Mouse (Mus musculus) urinary bladder, postnatal 36 days (tissue): ENCODE measurements around the gene Crebrf.

Source experiments
- DNase-seq, 2 experiments: peaks; one replicate each; pipeline ENCODE4 v3.0.0; 2022; ENCODE audit warnings: low spot score in 2 of 2, mixed read lengths in 1 of 2

Gene Crebrf

GRCm38 (mm10) chr17:26715271-26715758 lies at the start of gene Crebrf:
Gene Crebrf, plus strand, starts transcription at chr17:26715650.
- peak; percentile 97 to 99 for DNase-seq

DNA sequence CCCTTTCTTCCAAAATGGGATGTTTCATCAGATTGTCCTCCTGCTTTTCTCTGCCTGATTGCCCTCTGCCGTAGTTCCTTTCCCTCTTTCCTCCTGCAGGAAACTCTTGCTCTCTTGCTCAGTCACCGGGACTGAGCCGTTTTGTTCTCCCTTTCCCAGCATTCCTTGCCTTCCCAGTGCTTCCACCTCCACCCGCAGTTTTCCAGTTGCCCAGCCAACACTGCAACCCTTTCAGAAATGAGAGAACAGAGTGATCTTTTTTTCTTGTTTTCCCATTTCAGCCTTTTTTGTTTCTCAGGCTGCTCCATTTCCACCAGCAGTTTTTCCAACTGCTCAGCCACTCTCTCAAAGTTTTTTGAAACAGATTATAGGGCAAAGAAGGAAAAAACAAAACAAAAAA lies 44.2 kb upstream of the Crebrf start:
- no peak for DNase-seq

DNA sequence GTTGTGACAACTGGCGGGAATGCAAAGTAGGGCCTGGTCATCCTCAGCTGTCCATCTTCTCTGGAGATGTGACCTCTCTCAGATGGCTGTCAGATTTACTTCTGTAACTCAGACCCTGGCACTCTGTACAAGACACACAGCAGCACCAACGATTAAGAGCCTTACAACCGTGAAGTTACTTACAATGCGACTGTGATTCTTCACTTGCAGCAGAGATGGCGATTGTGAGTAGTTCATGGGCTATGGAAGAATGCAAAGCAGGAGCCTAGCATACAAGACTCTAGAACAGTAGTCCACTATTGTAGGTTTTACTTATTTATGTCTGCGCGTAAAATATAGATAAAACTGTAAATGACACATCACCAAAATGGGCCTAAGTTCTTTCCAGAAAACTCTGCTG lies 39.6 kb upstream of the Crebrf start:
- no peak for DNase-seq

GRCm38 (mm10) chr17:26676252-26676615 lies 39.2 kb upstream of the Crebrf start:
- peak; percentile 88 to 90 for DNase-seq

DNA sequence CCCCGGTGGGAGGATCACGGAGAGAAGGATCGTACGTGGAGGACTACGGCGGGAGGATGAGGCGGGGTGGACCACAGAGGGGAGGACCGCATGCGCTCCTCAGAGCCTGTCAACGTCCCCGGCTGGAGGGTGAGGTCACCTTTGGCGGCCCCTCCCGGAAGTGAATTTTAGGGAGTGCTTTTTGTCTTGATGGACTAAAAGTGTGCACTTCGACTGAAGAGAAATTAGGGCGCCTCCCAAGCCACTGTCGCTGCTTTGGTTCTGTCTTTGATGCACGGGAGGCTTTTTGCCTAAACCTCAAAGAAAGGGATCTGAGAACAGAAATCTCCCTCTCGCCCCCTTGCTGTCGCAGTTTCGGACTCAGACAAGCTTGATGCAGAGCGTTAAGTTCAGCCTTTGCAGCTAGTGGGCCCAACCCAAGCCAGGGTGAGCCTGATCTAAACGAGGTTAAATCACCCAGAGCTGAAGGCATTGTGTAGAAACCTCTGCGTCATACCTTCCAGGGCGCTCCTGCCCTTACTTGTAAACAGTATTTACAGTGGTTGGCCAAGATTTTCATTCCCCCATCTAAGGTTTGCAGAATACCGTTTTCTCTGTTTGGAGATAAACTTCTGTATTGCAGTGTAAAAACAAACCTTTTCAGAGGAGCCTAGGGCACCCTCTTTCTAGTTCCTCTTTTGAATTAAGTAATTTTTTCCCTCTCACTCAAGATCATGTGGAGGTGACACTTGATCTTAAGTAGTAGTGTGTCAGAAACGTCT lies 38.7 kb upstream of the Crebrf start:
- peak; percentile 67 to 80 for DNase-seq

DNA sequence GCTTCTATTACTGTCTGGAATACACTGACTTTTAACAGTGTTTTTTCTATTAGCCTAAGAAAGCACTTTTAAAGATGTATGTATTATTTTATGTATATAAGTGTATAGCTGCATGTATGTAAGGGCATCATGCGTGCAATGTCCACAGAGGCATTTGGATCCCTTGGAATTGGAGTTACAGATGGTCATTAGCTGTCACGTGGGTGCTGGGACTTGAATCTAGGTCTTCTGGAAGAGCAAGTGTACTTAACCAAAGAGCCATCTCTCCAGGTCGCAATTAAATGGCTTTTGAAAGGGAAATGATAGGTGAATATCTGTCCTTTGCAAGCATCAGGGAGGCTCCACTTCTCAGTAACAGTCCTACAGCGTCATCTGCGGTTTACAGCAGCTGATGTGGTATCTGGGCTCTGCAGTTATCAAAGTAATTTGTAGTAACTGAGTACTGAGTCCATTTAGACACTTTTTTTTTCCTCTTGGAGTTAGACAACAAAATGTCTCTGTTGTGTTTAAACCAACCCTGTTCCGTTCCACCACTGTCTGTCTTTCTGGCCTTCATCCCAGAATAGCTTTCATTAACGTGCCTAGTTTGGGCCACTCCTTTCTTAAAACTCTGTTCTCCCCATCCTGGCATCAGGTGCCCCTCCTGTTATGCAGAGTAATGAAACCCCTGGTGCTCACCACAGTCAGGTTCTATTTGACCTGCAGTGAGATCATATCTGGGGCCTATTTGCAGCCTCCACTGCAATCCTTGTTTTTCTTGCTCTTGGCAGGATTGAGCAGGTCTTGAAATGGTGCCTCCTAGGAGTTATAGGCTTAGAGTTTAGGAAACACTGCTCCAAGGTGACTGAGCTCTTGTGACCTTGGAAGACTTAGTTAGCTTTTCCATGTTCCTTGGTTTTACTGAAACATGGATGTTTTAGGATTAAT lies 37.5 kb upstream of the Crebrf start:
- DNase-seq: peak in 1 of 2 experiments; percentile 28

DNA sequence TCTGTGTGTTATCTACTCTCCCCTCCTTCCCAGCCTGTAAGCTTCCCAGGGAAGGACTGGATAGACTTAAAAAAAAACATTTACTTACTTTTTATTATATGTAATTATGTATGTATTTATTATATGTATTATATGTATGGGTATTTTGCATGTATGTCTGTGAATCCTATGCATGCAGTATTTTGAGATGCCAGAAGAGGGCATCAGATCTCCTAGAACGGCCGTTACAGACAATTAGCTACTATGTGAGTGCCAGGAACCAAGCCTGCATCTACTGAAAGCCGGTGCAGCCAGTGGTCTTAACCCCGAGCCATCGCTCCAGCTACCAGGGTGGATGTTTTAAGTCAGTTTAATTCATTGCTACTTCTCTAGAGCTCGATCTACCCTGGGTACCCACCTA lies 34.2 kb upstream of the Crebrf start:
- DNase-seq: no peak

DNA sequence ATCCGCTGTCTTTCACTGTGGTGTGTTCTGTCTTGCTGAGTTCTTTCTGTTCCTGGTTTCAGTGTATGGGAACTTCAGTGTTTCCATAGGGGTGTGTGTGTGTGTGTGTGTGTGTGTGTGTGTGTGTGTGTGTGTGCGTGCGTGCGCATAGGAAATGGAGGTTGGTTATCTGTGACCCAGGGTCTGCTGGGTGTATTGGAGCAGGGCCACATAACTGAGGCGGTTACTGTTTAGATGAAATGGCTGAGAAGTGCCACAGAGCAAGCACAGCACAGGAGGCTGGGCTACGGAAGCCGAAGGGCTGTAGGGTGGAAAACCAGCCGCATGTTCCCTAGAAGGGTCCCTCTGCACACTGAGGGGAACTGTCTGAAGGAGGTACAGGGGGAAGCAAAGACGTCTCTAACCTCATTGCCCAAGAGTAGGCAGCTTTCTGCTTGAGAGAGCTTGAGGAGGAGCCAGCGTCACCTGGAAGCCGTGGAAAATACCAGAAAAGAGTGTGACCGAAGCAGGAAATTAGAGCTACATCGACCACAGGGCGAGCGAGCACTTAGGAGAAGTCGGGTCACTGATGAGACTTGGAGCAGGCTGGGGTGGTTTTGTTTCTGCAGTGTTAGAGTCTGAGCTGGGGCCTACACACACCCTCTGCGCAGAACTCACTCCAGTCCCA lies 29.0 kb upstream of the Crebrf start:
- DNase-seq: no peak

GRCm38 (mm10) chr17:26688795-26689735 lies 26.4 kb upstream of the Crebrf start:
- DNase-seq: no peak

GRCm38 (mm10) chr17:26689810-26690209 lies 25.6 kb upstream of the Crebrf start:
- no peak for DNase-seq

DNA sequence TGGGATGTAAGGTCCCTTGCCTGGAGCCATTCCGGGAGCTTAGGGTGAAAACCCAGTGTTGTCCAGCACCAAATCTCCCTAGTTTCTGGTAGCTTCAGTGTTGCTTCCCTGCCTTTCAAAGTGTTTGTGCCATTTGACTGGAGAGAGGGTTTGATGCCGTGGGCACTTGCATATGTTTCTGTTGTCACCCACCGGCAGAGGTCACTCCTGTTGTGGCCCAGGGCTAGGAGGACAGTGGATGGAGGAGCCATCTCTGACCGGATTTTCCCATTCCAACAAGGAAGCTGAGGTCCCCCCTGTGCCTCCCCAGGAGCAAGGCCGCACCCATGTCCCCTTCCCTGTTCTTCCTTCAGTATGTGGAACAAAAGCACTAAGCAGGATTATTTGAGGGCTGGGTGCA lies 25.2 kb upstream of the Crebrf start:
- DNase-seq: no peak

DNA sequence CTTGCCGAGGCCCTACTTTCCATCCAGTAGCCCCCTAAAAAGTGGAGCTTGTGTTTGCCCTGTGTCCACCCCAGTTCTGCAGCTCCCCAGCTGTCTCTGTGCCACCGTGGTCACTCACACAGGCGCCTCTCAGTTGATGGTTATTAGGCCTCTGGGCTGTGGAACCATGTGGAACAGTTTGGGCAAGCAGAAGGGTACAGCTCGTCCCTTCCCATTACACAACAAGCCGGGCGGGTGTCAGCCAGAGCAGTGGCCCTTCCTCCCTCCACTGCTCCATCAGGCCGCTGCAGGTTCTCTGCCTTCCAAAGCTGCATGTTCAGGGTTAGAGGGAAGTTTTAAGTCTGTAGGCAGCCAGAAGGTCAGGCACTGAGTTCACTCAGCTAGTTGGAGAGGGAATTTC lies 24.3 kb upstream of the Crebrf start:
- peak in 1 of 2 experiments; percentile 58 for DNase-seq

- no peak for DNase-seq
Measured at GRCm38 (mm10) chr17:26693424-26693823, 22.0 kb upstream of the Crebrf start.

GRCm38 (mm10) chr17:26694171-26694570 lies 21.3 kb upstream of the Crebrf start:
- DNase-seq: no peak

DNA sequence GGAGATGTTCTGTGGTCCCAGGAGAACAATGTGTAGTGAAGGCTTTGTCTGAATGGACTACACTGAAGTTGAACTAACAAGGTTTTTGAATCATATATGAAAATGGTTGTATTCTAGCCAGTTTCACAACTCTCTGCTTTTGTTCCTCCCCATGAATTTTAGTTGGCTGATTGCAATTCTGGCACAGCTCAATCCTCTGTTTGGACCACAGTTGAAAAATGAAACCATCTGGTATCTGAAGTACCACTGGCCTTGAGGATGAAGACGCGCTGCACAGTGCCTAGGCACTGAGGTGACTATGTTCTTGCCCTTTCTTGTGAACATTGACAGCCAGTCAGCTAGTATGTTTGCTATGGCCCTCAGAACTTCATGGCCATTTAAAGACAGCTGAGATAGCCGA lies 20.3 kb upstream of the Crebrf start:
- no peak for DNase-seq

- no peak for DNase-seq
Measured at GRCm38 (mm10) chr17:26698846-26699245, 16.6 kb upstream of the Crebrf start.

DNA sequence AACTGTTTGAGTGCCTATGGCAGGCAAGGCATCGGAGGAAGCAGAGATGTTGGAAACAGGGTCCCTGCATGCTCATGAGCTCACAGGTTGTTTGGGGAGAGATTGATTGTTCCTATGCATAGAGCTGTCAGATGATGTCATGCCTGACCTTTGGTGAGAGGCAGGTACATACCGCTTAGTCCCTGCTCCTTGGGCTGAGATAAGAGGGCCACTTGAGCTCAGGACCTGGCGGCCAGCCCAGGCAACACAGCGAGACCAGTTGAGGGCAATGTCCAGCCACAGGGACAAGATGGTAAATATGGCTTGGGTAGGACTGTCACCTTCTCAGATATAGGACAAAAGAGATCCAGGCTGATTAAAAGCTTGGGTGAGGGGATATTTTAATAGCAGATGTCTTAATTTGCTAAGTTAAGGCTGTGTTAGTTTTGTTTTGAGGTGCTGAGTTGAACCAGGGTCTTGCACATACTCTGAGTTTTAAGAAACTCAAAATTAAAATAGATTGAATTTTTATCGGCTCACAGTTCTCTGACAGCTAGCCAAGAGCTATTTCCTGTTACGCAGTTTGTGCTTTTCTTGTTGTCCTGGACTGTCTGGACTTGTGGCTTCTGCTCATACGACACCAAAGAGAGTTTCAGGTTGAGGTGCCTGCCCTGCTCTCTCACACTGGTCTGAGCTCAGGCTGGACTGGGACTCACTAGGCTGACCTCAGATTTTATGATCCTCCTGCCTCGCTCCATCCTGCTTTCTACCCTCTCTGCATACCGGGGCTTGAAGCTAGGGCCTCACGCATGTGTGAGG lies 15.4 kb upstream of the Crebrf start:
- no peak for DNase-seq

DNA sequence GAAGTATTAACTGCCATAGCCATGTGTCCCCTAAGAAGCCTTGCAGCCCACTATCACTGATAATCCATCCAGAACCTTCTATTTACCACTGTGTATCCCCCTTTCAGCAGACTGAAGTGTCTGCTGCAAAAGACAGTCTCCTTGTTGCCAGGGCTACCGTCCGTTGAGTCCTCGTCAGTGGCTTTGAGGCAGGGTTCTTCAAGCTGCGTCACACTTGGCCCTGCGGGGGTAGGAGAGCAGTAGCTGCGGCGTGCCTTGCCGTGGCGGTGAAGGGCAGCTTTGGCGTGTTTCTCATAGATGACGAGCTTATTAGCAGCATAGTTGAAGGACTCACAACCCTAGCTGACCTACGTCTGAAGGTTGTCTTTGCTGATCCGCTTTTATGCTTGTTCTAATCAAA lies 13.9 kb upstream of the Crebrf start:
- no peak for DNase-seq

DNA sequence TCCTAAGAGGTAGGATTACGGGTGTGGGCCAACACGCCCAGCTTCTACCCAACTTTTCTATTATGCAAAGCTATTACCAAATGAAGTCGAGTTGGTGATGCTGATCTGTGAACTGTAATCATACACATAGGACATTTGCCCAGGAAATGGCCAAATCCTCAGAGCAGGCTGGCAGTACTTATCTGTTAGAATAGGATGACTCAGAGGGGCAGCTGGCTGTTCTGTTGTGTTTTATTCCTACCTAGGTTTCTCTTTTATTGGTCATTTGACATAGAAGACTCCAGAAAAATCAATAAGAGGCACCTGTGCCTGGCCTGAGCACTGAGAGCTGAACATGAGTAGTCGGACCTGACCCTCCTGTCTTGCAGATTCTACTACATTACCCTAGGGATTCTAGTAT lies 12.8 kb upstream of the Crebrf start:
- DNase-seq: no peak

DNA sequence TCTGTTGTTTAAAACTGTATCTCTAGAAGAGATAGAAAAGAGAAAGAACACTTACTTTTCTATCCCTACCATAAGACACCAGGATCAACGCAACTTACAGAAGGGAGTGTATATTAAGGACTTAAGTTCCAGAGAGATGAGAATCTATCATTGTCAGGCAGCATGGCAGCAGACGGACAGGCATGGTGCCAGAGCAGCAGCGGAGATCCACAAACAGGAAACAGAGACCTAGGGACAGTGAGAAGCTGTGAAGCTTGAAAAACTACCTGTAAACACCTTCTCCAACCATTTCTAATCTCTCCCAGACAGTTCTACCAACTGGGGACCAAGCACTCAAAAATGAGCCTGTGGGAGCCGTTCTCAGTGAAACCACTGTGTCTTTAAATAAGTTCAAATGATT lies 11.8 kb upstream of the Crebrf start:
- DNase-seq: no peak
